Mouse (Mus musculus) midbrain, embryonic 13.5 days (tissue): Measurements from ENCODE around the gene Arhgef26. TPM values are rescaled to one million over a fixed set of nuclear protein-coding genes. Genes with fewer than 3 reads are reported as not detected.

Experiments
- ATAC-seq: fragments of 200-750 bp; cut with Nextera tagmentation; 2 replicates; pipeline ENCODE4 v1.8.0; 2017; ENCODE audit warnings: mild to moderate bottlenecking, moderate TSS enrichment, moderate library complexity
- H3K27ac ChIP-seq: fragments of 300-500 bp; sonication (generic); 2 replicates; pipeline ENCODE4 v1.5.1; 2015; ENCODE audit warnings: inconsistent platforms, mild to moderate bottlenecking, moderate library complexity
- H3K27me3 ChIP-seq: fragments of 300-500 bp; sonication (generic); 2 replicates; pipeline ENCODE4 v1.6.1; 2015; ENCODE audit warnings: mild to moderate bottlenecking, inconsistent platforms
- H3K36me3 ChIP-seq: fragments of 300-500 bp; sonication (generic); 2 replicates; pipeline ENCODE4 v1.6.1; 2015; ENCODE audit warnings: mild to moderate bottlenecking, inconsistent platforms
- H3K4me1 ChIP-seq: fragments of 300-500 bp; sonication (generic); replicated peaks from 2 replicates; pipeline ENCODE4 v1.6.1; 2015; ENCODE audit warnings: inconsistent platforms
- H3K4me2 ChIP-seq: fragments of 300-500 bp; sonication (generic); replicated peaks from 2 replicates; pipeline ENCODE4 v1.6.1; 2015; ENCODE audit warnings: moderate library complexity, mild to moderate bottlenecking, inconsistent platforms
- H3K4me3 ChIP-seq: fragments of 300-500 bp; sonication (generic); replicated peaks from 2 replicates; pipeline ENCODE4 v1.5.1; 2015; ENCODE audit warnings: mild to moderate bottlenecking, inconsistent platforms
- H3K9ac ChIP-seq: fragments of 300-500 bp; sonication (generic); replicated peaks from 2 replicates; pipeline ENCODE4 v1.6.1; 2015; ENCODE audit warnings: mild to moderate bottlenecking, inconsistent platforms
- H3K9me3 ChIP-seq: fragments of 300-500 bp; sonication (generic); 2 replicates; pipeline ENCODE4 v1.6.1; 2016; ENCODE audit warnings: mild to moderate bottlenecking, inconsistent platforms
- WGBS: fragments of 180-500 bp; shearing (Covaris S2); methylation state at CpG from one replicate; pipeline ENCODE4 v1.1.7; 2015; 5-methylcytosine and 5-hydroxymethylcytosine counted together
- polyA plus RNA-seq: library from polyadenylated mRNA; unstranded; fragments of >200 nt; fragmentation: Nextera tagmentation; extraction: Ambion mirVana; gene quantifications from 2 replicates; pipeline ENCODE4 v1.2.1, GENCODE M21; 2015

The Arhgef26 gene
- polyA plus RNA-seq, 1 experiment from 2014 or later: 6.8 TPM

DNA sequence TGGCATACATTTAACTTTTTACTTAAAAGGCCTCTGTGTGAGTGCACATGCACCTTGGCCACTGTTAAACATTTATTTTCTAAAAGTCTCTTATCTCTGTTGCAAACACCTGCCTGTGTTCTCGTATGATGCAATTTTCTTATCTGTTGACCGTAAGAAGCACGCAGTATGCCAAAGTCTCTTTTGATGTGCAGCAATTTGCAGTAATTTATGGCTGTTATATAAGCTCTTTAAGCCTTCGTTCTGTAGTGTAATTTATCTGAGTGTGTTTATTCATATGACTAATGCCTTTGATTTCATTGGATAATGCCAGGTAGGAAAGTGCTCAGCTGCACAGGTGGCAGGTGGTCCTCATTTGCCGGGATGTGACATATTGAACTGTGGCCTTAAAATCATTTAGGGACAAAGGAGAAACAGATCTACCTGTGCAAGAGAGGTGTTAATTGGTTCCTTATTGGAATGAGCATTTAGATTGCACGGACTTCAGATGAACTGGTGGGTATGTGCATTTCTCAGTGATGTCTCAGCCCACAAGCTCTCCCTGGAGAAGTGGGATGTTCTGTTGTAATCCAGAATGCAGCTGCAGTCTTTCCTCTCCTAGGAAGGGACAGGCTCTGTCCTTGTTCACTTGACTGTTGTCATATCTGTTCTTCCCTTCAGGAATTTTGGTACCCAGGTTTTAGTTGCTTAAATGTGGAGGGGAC lies 10.5 kb downstream of the Arhgef26 start:
- no peak for ATAC-seq
- H3K36me3 ChIP-seq: no peaks in the 10 kb centered on the region
- no peak overlapping the region for H3K4me2 ChIP-seq
- no peak overlapping the region for H3K9ac ChIP-seq
- no peak overlapping the region for H3K4me3 ChIP-seq
- H3K27me3 ChIP-seq: no peaks in the 10 kb centered on the region
- WGBS: 91% methylated on average over 6 of the region's 6 CpGs
- H3K9me3 ChIP-seq: no peaks in the 10 kb centered on the region
- H3K4me1 ChIP-seq: no peaks in the 10 kb centered on the region
- H3K27ac ChIP-seq: no peak overlapping the region

DNA sequence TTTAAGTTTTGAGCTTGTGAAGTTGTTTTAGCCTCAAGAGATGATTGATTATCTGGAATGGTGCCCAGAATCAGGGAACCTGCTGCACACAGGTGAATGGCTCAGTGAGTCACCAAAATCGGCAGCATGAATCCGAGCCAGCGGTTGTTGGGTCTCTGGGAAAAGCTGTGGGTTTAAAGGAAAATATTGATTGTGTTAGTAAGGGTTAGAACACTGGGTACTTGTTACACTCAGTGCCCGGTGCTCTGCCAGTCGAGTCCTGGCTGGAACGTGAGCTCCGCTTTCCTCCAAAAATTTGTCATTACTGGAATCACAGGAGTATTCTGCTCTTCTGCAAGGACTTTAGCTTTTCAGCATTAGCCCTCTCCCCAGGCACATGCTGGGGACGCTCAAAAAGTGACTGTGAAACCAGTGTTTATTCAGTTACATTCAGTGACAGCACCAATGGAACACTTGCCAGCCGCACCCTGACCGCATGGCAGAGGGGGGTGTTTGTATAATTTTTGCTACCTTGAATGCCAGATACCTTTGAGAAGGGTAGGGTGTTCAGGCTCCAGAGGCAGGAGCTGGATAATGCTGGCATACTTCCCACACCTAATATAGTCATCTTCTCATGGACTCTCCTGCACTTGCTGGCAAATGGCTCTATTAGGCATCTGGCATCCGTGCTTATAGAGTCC lies 11.2 kb downstream of the Arhgef26 start:
- Histone ChIP-seq H3K9me3 (no peaks in the 10 kb centered on the region), H3K9ac (no peak overlapping the region), H3K4me1 (no peaks in the 10 kb centered on the region), H3K4me3 (no peak overlapping the region), H3K4me2 (no peak overlapping the region), H3K27me3 (no peaks in the 10 kb centered on the region), H3K36me3 (no peaks in the 10 kb centered on the region), H3K27ac (no peak overlapping the region)
- no peak for ATAC-seq
- 89% methylated on average over 11 of the region's 11 CpGs for WGBS

DNA sequence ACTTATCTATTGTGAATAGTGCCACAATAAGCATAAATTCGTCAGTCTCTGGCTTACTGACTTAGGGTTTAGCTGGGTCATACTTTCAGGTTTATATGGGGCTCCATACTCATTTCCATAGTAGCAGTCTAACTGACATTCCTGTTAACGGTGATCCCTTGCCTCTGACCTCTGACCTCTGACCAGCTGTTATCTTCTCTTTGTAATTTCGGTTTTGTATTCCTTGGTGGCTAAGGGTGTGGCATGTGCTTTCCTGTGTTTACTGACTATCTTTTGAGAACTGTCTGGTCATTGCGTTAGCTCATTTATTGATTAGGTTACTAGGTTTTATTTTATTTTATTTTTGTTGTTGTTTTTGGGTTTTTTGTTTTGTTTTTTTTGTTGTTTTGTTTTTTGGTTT lies 13.9 kb downstream of the Arhgef26 start:
- Histone ChIP-seq H3K4me2 (no peak overlapping the region), H3K4me3 (no peak overlapping the region), H3K9ac (no peak overlapping the region), H3K27me3 (no peaks in the 10 kb centered on the region), H3K36me3 (no peaks in the 10 kb centered on the region), H3K9me3 (no peaks in the 10 kb centered on the region), H3K27ac (no peak overlapping the region), H3K4me1 (no peaks in the 10 kb centered on the region)
- ATAC-seq: no peak
- WGBS: 80% methylated on average over 4 of the region's 4 CpGs

DNA sequence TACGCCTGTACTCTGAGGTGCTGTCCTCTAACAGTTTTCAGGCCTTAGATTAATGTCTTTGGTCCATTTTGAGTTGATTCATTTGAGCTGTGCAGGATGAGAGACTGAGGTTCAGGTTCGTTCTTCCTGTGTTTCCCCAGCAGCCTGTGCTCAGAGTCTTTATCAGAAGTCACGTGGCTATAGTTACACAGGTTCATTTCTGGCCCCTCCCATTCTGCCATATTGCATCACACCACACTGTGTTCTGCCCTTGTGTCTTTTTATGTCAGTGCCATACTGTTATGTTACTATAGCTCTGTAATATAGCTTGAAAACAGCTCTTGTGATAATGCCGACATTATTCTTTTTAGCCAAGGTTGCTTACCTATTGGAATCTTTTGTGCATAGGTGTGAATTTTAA lies 14.7 kb downstream of the Arhgef26 start:
- no peak overlapping the region for H3K4me3 ChIP-seq
- WGBS: 95% methylated on average over 4 of the region's 4 CpGs
- H3K4me2 ChIP-seq: no peak overlapping the region
- no peaks in the 10 kb centered on the region for H3K27me3 ChIP-seq
- H3K9ac ChIP-seq: no peak overlapping the region
- ATAC-seq: no peak
- no peaks in the 10 kb centered on the region for H3K4me1 ChIP-seq
- H3K36me3 ChIP-seq: no peaks in the 10 kb centered on the region
- H3K27ac ChIP-seq: no peak overlapping the region
- H3K9me3 ChIP-seq: no peaks in the 10 kb centered on the region

DNA sequence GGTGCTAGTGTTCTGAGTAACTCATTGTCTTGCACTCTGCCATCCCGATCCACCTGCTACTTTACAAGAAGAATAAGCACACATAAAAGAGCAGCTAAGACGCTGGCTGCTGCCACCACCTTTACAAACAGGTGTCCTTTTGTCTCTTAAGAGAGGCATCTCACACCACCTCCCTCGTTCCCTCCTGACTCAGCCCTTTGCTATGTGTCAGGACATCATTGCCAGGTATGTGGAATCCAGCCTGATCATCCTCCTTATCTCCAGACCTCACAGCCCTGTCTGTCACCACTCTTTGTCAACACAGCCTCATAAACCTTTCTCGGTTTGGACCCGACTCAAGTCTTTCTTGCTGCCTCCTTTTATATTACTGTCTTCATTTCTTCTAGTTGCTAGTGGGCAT lies 29.7 kb downstream of the Arhgef26 start:
- Histone ChIP-seq H3K4me3 (no peak overlapping the region), H3K9me3 (no peaks in the 10 kb centered on the region), H3K9ac (no peak overlapping the region), H3K27ac (no peak overlapping the region), H3K27me3 (no peaks in the 10 kb centered on the region), H3K4me2 (no peak overlapping the region), H3K36me3 (no peaks in the 10 kb centered on the region), H3K4me1 (no peaks in the 10 kb centered on the region)
- WGBS: 81% methylated on average over 5 of the region's 5 CpGs
- no peak for ATAC-seq

DNA sequence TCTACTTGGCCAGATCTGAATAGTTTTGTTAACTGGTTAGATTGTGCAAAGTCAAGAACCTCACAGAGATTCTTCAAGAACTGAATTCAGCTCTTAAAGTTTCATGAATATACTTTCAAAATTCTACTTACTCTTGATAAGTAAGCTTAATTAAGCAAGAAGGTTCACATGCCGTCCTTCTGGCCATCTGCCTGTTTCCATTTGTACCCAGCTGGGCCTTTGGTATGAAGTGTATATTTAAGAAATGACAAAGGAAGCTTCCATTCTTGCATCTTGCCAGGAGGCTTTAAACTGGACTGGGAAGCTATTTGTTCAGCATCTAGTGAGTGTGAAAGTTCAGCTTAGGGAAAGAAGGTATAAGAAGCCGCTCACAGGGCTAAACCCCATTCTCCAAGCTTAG lies 34.7 kb downstream of the Arhgef26 start:
- H3K9me3 ChIP-seq: no peaks in the 10 kb centered on the region
- no peak for ATAC-seq
- H3K4me2 ChIP-seq: no peak overlapping the region
- no peaks in the 10 kb centered on the region for H3K36me3 ChIP-seq
- WGBS: 70% methylated on average over 2 of the region's 2 CpGs
- H3K9ac ChIP-seq: no peak overlapping the region
- no peak overlapping the region for H3K27ac ChIP-seq
- no peaks in the 10 kb centered on the region for H3K4me1 ChIP-seq
- H3K27me3 ChIP-seq: no peaks in the 10 kb centered on the region
- no peak overlapping the region for H3K4me3 ChIP-seq

DNA sequence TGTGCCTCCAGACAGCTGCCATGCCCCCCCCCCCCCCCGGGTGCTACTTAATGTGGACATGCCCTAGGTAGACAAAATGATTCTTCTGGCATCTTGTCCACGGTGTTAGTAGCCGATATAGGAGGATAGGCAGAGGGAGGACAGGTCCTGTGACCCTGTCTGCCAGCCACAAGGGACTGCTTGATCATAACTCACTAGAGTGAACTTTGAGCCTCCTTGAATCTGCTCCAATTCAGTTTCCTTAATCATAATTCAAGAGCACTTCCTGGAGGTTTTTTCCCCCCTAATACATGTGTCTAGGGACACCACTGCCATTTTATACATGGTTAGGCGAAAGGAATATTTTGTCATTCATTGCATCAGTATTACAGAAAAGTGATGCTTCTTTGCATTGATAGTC lies 36.2 kb downstream of the Arhgef26 start:
- Histone ChIP-seq H3K4me1 (no peaks in the 10 kb centered on the region), H3K36me3 (no peaks in the 10 kb centered on the region), H3K9ac (no peak overlapping the region), H3K4me2 (no peak overlapping the region), H3K27ac (no peak overlapping the region), H3K4me3 (no peak overlapping the region), H3K27me3 (no peaks in the 10 kb centered on the region), H3K9me3 (no peaks in the 10 kb centered on the region)
- WGBS: 94% methylated on average over 4 of the region's 4 CpGs
- no peak for ATAC-seq

DNA sequence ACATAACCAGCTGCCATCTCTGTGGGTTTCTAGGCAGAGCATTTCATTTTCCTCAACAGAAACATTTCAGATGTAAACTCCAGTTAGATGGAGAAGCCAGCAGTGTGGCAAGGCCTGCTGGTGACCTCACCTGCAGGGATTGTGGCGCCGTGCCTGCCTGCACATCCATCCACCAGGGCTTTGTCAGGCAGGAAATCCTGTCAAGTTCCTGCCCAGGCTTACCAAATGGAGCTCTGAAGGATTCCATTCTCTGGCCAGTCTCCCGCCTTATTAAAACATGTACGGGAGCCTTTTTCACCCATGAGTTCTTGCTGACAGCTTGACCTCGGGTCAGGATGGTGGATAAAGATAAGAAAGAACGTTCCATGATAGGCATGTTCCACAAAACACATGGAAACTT lies 36.7 kb downstream of the Arhgef26 start:
- no peak for ATAC-seq
- Histone ChIP-seq H3K4me1 (no peaks in the 10 kb centered on the region), H3K4me2 (no peak overlapping the region), H3K9me3 (no peaks in the 10 kb centered on the region), H3K9ac (no peak overlapping the region), H3K27me3 (no peaks in the 10 kb centered on the region), H3K27ac (no peak overlapping the region), H3K36me3 (no peaks in the 10 kb centered on the region), H3K4me3 (no peak overlapping the region)
- WGBS: 91% methylated on average over 6 of the region's 6 CpGs

DNA sequence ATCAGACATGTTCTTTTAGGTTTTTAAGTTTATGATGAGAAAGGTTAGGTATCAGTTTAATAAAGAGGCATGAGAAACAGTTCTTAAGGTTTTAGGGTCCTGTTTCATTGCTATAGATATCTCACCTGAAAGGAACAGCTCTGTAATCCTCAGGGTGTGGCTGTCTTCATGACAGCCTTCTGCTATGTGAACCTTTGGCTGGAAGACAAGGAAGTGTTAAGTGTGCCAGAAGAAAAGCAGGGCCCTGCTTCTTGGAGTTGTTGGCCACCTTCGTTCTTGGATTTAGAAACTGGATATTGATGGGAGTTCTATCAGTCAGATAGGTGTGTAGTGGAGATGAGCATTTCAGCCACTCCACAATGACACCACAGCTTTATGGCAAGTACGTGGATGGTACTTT lies 38.6 kb downstream of the Arhgef26 start:
- no peaks in the 10 kb centered on the region for H3K4me1 ChIP-seq
- H3K4me2 ChIP-seq: no peak overlapping the region
- H3K4me3 ChIP-seq: no peak overlapping the region
- no peak for ATAC-seq
- no peak overlapping the region for H3K9ac ChIP-seq
- H3K36me3 ChIP-seq: no peaks in the 10 kb centered on the region
- H3K9me3 ChIP-seq: no peaks in the 10 kb centered on the region
- H3K27me3 ChIP-seq: no peaks in the 10 kb centered on the region
- 92% methylated on average over 2 of the region's 2 CpGs for WGBS
- H3K27ac ChIP-seq: no peak overlapping the region

DNA sequence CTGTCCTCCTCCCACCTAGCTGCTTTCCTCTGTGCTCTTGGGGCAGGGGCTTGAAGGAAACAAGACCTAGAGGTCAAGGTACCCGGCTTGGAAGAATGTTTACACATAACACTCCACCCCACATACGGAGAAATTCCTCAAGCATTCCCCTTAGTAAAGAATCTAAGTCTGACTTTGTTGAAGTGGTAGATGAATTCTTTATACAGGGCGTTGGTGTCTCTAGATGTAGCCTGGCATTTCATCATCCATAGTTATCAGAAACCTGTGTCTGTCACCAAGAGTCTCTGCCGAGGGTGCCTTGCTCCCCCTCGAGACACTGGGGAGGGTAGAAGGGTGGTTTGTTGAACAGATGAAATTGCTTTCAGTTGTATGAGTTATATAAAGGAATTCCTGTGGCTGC lies 41.8 kb downstream of the Arhgef26 start:
- H3K36me3 ChIP-seq: no peaks in the 10 kb centered on the region
- WGBS: 83% methylated on average over 5 of the region's 5 CpGs
- no peak for ATAC-seq
- no peaks in the 10 kb centered on the region for H3K4me1 ChIP-seq
- H3K27me3 ChIP-seq: no peaks in the 10 kb centered on the region
- no peak overlapping the region for H3K27ac ChIP-seq
- H3K9me3 ChIP-seq: no peaks in the 10 kb centered on the region
- no peak overlapping the region for H3K4me3 ChIP-seq
- no peak overlapping the region for H3K4me2 ChIP-seq
- no peak overlapping the region for H3K9ac ChIP-seq

DNA sequence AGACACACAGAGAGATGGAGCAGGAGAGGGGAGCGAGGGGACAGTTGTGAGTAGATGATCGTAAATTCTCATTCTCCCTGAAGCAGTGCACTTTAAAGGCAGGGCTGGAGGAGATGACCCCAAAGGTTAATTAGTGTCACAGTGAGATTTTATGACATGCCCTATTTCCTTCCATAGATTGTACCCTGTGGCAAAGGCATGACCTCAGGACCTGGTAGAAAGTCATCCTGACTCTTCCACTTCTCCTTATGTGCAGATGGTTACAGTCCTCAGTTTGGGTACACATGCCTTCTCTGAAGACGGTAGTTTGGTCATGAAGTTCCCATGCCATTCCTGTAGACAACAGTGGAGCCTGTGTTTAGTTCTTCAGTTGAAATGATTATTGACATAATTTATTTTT lies 42.3 kb downstream of the Arhgef26 start:
- Histone ChIP-seq H3K4me1 (no peaks in the 10 kb centered on the region), H3K27me3 (no peaks in the 10 kb centered on the region), H3K9ac (no peak overlapping the region), H3K9me3 (no peaks in the 10 kb centered on the region), H3K4me2 (no peak overlapping the region), H3K36me3 (no peaks in the 10 kb centered on the region), H3K27ac (no peak overlapping the region), H3K4me3 (no peak overlapping the region)
- WGBS: 92% methylated on average over 3 of the region's 3 CpGs
- ATAC-seq: no peak

DNA sequence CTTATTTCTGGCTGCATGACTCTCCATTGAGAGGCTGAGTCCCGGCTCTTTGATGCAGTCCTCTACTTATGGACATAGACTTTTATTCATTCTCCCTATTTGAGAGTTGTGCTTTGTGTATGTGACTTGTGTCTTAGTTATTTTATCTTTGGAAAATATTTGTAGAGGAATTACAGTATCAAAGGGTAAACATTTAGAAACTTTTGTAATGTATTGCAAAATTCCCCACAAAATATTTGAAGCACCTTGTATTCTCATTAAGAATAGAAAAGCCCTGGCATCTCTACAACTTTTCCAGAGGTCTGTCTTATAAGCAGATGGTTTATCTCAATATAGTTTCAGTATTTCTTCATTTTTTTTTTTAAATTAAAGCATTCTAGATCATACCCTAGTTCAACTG lies 44.7 kb downstream of the Arhgef26 start:
- WGBS: 96% methylated on average over 1 of the region's 1 CpGs
- Histone ChIP-seq H3K27ac (no peak overlapping the region), H3K4me1 (no peaks in the 10 kb centered on the region), H3K9me3 (no peaks in the 10 kb centered on the region), H3K36me3 (no peaks in the 10 kb centered on the region), H3K27me3 (no peaks in the 10 kb centered on the region), H3K4me3 (no peak overlapping the region), H3K4me2 (no peak overlapping the region), H3K9ac (no peak overlapping the region)
- ATAC-seq: no peak

DNA sequence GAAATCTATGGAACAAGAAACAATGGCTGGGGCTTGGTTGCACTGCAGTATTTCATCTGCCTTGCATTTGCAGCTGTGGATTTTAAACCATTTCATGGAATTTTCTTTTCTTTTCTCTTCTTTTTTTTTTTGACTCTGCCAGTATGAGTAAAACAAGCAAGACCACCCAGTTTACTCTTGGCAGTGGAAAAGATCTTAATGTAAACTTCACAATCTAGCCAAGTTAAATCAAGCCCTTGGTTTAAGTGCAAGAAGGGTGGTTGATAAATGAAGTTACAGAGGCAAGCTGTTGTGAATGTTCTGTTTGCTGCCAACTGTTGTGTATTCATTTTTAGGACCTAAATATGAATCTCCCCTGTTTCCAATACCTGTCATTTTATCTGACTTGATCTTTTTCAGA lies 54.5 kb downstream of the Arhgef26 start:
- no peaks in the 10 kb centered on the region for H3K27me3 ChIP-seq
- no peaks in the 10 kb centered on the region for H3K36me3 ChIP-seq
- no peak overlapping the region for H3K27ac ChIP-seq
- no peak overlapping the region for H3K9ac ChIP-seq
- no peaks in the 10 kb centered on the region for H3K9me3 ChIP-seq
- no peak overlapping the region for H3K4me3 ChIP-seq
- no peak for ATAC-seq
- no peak overlapping the region for H3K4me2 ChIP-seq
- H3K4me1 ChIP-seq: peaks cover 6% of the 10 kb centered on the region; the same call in 1 of the 2 replicates
